Mouse (Mus musculus) ES-E14 (cell line): ENCODE measurements at regions not wholly inside any gene's neighbourhood (a gene's known extent, or its start where the extent isn't known, plus 50 kb on each side); places are given as distances from the start of the nearest gene placed in this dataset.

Source experiments
- DNase-seq: peaks from one replicate; pipeline ENCODE4 v3.0.0-alpha.2; 2013; ENCODE audit warnings: low read depth, low spot score
- H3K27ac ChIP-seq: 2 replicates; pipeline ENCODE4 v1.5.1; 2012; ENCODE audit warnings: low read depth, mild to moderate bottlenecking, low read length, moderate library complexity, mixed read lengths; ENCODE audit not compliant: poor library complexity, insufficient read depth, severe bottlenecking
- H3K36me3 ChIP-seq: 2 replicates; pipeline ENCODE4 v1.6.1; 2012; ENCODE audit warnings: mild to moderate bottlenecking, low read length, moderate library complexity, mixed read lengths; ENCODE audit not compliant: control insufficient read depth, poor library complexity, insufficient read depth, severe bottlenecking
- H3K4me1 ChIP-seq, 2 experiments: fragments of 150-350 bp in 1 of 2; sonication (generic) in 1 of 2; 2 replicates each; pipeline ENCODE4 v1.6.1; 2012; ENCODE audit warnings: low read length in 2 of 2, mild to moderate bottlenecking in 1 of 2, mixed read lengths in 1 of 2; ENCODE audit not compliant: control insufficient read depth in 2 of 2, insufficient read depth in 2 of 2, poor library complexity in 1 of 2
- H3K4me3 ChIP-seq, 2 experiments: fragments of 150-350 bp in 1 of 2; sonication (generic) in 1 of 2; 2 replicates each; pipeline ENCODE4 v1.5.1; 2012; ENCODE audit warnings: low read length in 2 of 2, low read depth in 1 of 2, mild to moderate bottlenecking in 1 of 2, mixed read lengths in 1 of 2; ENCODE audit not compliant: insufficient read depth in 1 of 2, poor library complexity in 1 of 2, severe bottlenecking in 1 of 2
- H3K9ac ChIP-seq: 2 replicates; pipeline ENCODE4 v1.6.1; 2012; ENCODE audit warnings: low read depth, mild to moderate bottlenecking, low read length, mixed read lengths; ENCODE audit not compliant: poor library complexity, insufficient read depth, severe bottlenecking
- H3K9me3 ChIP-seq: fragments of 150-350 bp; sonication (generic); 2 replicates; pipeline ENCODE4 v1.6.1; 2012; ENCODE audit warnings: low read depth, mild to moderate bottlenecking, low read length; ENCODE audit not compliant: control insufficient read depth, insufficient read depth
- CHD2 ChIP-seq: IDR thresholded peaks from 2 replicates; pipeline ENCODE4 v1.6.1; 2014; ENCODE audit warnings: mild to moderate bottlenecking, low read depth, low read length, inconsistent platforms
- HCFC1 ChIP-seq: IDR thresholded peaks from 2 replicates; pipeline ENCODE4 v1.6.1; 2012; ENCODE audit warnings: low read length, inconsistent platforms, borderline replicate concordance; ENCODE audit not compliant: insufficient read depth
- MAFK ChIP-seq: IDR thresholded peaks from 2 replicates; pipeline ENCODE4 v1.6.1; 2014; ENCODE audit warnings: mild to moderate bottlenecking, low read depth, low read length, inconsistent platforms; ENCODE audit not compliant: insufficient read depth
- ZC3H11A ChIP-seq: IDR thresholded peaks from 2 replicates; pipeline ENCODE4 v1.6.1; 2012; ENCODE audit warnings: low read depth, mild to moderate bottlenecking, inconsistent platforms, low read length, borderline replicate concordance
- ZNF384 ChIP-seq: IDR thresholded peaks from 2 replicates; pipeline ENCODE4 v1.6.1; 2012; ENCODE audit warnings: low read depth, low read length, inconsistent platforms
- in situ Hi-C, 2 experiments: fragments of 600-800 bp; cut with MboI; formaldehyde crosslinking; loops; one replicate each; pipeline ENCODE4 v1.15.1; 2025; ENCODE audit warnings: low sequenced_read_pairs in 2 of 2, inconsistent platforms in 1 of 2; ENCODE audit not compliant: unreplicated experiment in 2 of 2

- no peak overlapping the region for H3K27ac ChIP-seq
- no peak for TF ChIP-seq ZC3H11A
- TF ChIP-seq ZNF384, result no peak
- TF ChIP-seq HCFC1, result no peak
- no peak for TF ChIP-seq CHD2
- no peak for TF ChIP-seq MAFK
- no peaks in the 10 kb centered on the region for H3K9me3 ChIP-seq
- in situ Hi-C loops, result no loop called here
- no peak overlapping the region for H3K9ac ChIP-seq
- H3K4me1 ChIP-seq, result peaks cover 1 to 2% of the 10 kb centered on the region in 2 experiments; a peak in 1 of 4 replicates
- no peaks in the 10 kb centered on the region for H3K36me3 ChIP-seq
- H3K4me3 ChIP-seq, result no peak overlapping the region
- DNase-seq, result no peak
These were observed 54.8 kb upstream of the Haao start for GRCm38 (mm10) chr17:83902523-83902922.

- in situ Hi-C loops, result no loop called here
- TF ChIP-seq ZC3H11A (no peak), HCFC1 (no peak), ZNF384 (no peak), MAFK (no peak), CHD2 (no peak)
- Histone ChIP-seq H3K9me3 (no peaks in the 10 kb centered on the region), H3K9ac (no peak overlapping the region), H3K4me1 (peaks cover 1 to 2% of the 10 kb centered on the region in 2 experiments; a peak in 1 of 4 replicates), H3K4me3 (no peak overlapping the region), H3K27ac (no peak overlapping the region), H3K36me3 (no peaks in the 10 kb centered on the region)
- DNase-seq, result no peak
These were observed 54.3 kb upstream of the Haao start for GRCm38 (mm10) chr17:83902091-83902490.

GRCm38 (mm10) chr17:83899588-83900152 is 51.9 kb upstream of the Haao start:
- TF ChIP-seq HCFC1, result no peak
- TF ChIP-seq MAFK, result no peak
- TF ChIP-seq CHD2, result no peak
- TF ChIP-seq ZNF384, result no peak
- no peak for TF ChIP-seq ZC3H11A
- Histone ChIP-seq H3K9me3 (no peaks in the 10 kb centered on the region), H3K4me1 (0 out of 4 replicates have a peak, but pooled peaks cover 0 to 1% of the 10 kb centered on the region in 2 experiments), H3K4me3 (no peak overlapping the region), H3K36me3 (no peaks in the 10 kb centered on the region), H3K27ac (no peak overlapping the region), H3K9ac (no peak overlapping the region)
- DNase-seq, result no peak
- in situ Hi-C loops, result no loop called here

DNA sequence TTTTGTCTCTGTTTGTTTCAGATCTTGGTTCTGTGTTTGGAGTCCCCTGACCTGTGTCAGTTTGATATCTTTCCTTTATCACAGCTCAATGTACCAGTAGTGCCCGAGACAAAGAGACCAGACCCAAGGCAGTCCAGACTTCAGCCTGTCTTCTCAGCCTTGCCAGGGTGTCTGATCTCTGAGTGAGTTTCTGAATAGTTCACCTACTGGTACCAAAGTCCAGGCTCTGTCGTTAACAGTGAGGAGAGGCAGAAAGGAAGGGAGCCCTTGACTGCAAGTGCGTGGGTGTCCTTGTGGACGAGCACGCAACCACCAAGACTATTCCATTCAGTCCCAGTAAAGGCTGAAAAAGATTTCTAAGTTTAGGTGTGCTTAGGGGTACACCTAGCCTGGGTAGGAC is 50.8 kb upstream of the Haao start:
- DNase-seq, result no peak
- Histone ChIP-seq H3K36me3 (no peaks in the 10 kb centered on the region), H3K4me1 (0 out of 4 replicates have a peak, but pooled peaks cover 0 to 1% of the 10 kb centered on the region in 2 experiments), H3K9me3 (no peaks in the 10 kb centered on the region), H3K4me3 (no peak overlapping the region), H3K9ac (no peak overlapping the region), H3K27ac (no peak overlapping the region)
- TF ChIP-seq HCFC1 (no peak), MAFK (no peak), ZNF384 (no peak), ZC3H11A (no peak), CHD2 (no peak)
- in situ Hi-C loops, result no loop called here
